Mouse (Mus musculus): Measurements from ENCODE around the gene Gm17019. TPM values are rescaled to one million over a fixed set of nuclear protein-coding genes. Genes with fewer than 3 reads are reported as not detected.
"Not testable (repeated sequence)": the region's sequence is repeated elsewhere in the genome, so short reads cannot be mapped to it uniquely, and the experiment has no call there.

Gm17019 gene
- polyA plus RNA-seq, 1 experiment from 2014 or later: not detected

DNA sequence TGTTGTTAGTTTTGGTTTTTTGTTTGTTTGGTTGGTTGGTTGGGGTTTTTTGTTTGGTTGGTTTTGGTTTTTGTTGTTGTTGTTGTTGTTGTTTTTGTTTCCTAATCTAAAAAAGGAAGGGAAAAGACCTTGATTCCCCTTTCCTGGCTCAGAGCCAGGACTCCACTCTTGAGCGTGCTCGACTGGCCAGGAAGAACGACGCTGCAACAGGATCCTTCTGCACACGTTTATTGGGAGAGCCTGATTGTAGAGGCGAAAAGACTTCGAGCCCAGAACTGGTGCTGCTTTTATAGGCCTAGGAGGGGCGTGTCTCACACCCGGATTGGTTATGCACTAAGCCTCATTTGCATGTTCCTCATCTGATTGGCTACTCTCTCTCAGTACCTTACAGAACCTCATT, 34.7 kb downstream of the Gm17019 start:
- H3K4me3 ChIP-seq (replicated peaks; ENCODE audit: low read length); H3K4me2 ChIP-seq (ENCODE audit: low read length); H3K27me3 ChIP-seq (replicated peaks; ENCODE audit: control insufficient read depth, insufficient read depth, low read length); H3K36me3 ChIP-seq (ENCODE audit: control insufficient read depth, insufficient read depth); H3K27ac ChIP-seq (ENCODE audit: low read length); H3K9ac ChIP-seq (replicated peaks; ENCODE audit: low read depth, low read length); H3K4me1 ChIP-seq (replicated peaks; ENCODE audit: control insufficient read depth, insufficient read depth, low read length); ATAC-seq: not testable (repeated sequence)
- 81% methylated on average over 9 of the region's 9 CpGs for WGBS
- H3K9me3 ChIP-seq (ENCODE audit: control insufficient read depth, low read length): peaks cover 20% of the 10 kb centered on the region

GRCm38 (mm10) chr5:14997556-14997955, 35.2 kb downstream of the Gm17019 start:
- not testable (repeated sequence) for H3K4me1 ChIP-seq (replicated peaks; ENCODE audit: control insufficient read depth, insufficient read depth, low read length); H3K4me2 ChIP-seq (ENCODE audit: low read length); H3K27me3 ChIP-seq (replicated peaks; ENCODE audit: control insufficient read depth, insufficient read depth, low read length); H3K9ac ChIP-seq (replicated peaks; ENCODE audit: low read depth, low read length); H3K4me3 ChIP-seq (replicated peaks; ENCODE audit: low read length); H3K27ac ChIP-seq (ENCODE audit: low read length); ATAC-seq; H3K36me3 ChIP-seq (ENCODE audit: control insufficient read depth, insufficient read depth)
- 88% methylated on average over 4 of the region's 4 CpGs for WGBS
- H3K9me3 ChIP-seq (ENCODE audit: control insufficient read depth, low read length): peaks cover 19% of the 10 kb centered on the region

GRCm38 (mm10) chr5:14996670-14997249, 36.0 kb downstream of the Gm17019 start:
- not testable (repeated sequence) for H3K9ac ChIP-seq (replicated peaks; ENCODE audit: low read depth, low read length); H3K27ac ChIP-seq (ENCODE audit: low read length); H3K4me3 ChIP-seq (replicated peaks; ENCODE audit: low read length); H3K36me3 ChIP-seq (ENCODE audit: control insufficient read depth, insufficient read depth); H3K27me3 ChIP-seq (replicated peaks; ENCODE audit: control insufficient read depth, insufficient read depth, low read length); H3K4me2 ChIP-seq (ENCODE audit: low read length); H3K4me1 ChIP-seq (replicated peaks; ENCODE audit: control insufficient read depth, insufficient read depth, low read length); ATAC-seq
- WGBS: 71% methylated on average over 6 of the region's 7 CpGs
- H3K9me3 ChIP-seq (ENCODE audit: control insufficient read depth, low read length): peaks cover 17% of the 10 kb centered on the region

GRCm38 (mm10) chr5:14994124-14994523, 38.7 kb downstream of the Gm17019 start:
- not testable (repeated sequence) for H3K4me1 ChIP-seq (replicated peaks; ENCODE audit: control insufficient read depth, insufficient read depth, low read length); H3K9ac ChIP-seq (replicated peaks; ENCODE audit: low read depth, low read length); ATAC-seq; H3K4me3 ChIP-seq (replicated peaks; ENCODE audit: low read length); H3K27me3 ChIP-seq (replicated peaks; ENCODE audit: control insufficient read depth, insufficient read depth, low read length); H3K27ac ChIP-seq (ENCODE audit: low read length); H3K36me3 ChIP-seq (ENCODE audit: control insufficient read depth, insufficient read depth); H3K4me2 ChIP-seq (ENCODE audit: low read length)
- WGBS: 90% methylated on average over 6 of the region's 6 CpGs
- peaks cover 18% of the 10 kb centered on the region for H3K9me3 ChIP-seq (ENCODE audit: control insufficient read depth, low read length)

- not testable (repeated sequence) for H3K9me3 ChIP-seq (ENCODE audit: control insufficient read depth, low read length); H3K9ac ChIP-seq (replicated peaks; ENCODE audit: low read depth, low read length); H3K36me3 ChIP-seq (ENCODE audit: control insufficient read depth, insufficient read depth); H3K4me2 ChIP-seq (ENCODE audit: low read length); H3K4me3 ChIP-seq (replicated peaks; ENCODE audit: low read length); H3K27ac ChIP-seq (ENCODE audit: low read length); H3K27me3 ChIP-seq (replicated peaks; ENCODE audit: control insufficient read depth, insufficient read depth, low read length); ATAC-seq; H3K4me1 ChIP-seq (replicated peaks; ENCODE audit: control insufficient read depth, insufficient read depth, low read length)
- 80% methylated on average over 7 of the region's 8 CpGs for WGBS
Measured at GRCm38 (mm10) chr5:14990375-14991158, 42.2 kb downstream of the Gm17019 start.

- not testable (repeated sequence) for H3K27ac ChIP-seq (ENCODE audit: low read length)
- 35% methylated on average over 5 of the region's 6 CpGs for WGBS
Measured at GRCm38 (mm10) chr5:14986649-14987387, 46.0 kb downstream of the Gm17019 start.

More at GRCm38 (mm10) chr5:14986649-14987387, 46.0 kb downstream of the Gm17019 start:
- H3K27me3 ChIP-seq (replicated peaks; ENCODE audit: control insufficient read depth, insufficient read depth, low read length); H3K9me3 ChIP-seq (ENCODE audit: control insufficient read depth, low read length); H3K4me2 ChIP-seq (ENCODE audit: low read length); H3K4me1 ChIP-seq (replicated peaks; ENCODE audit: control insufficient read depth, insufficient read depth, low read length); ATAC-seq; H3K36me3 ChIP-seq (ENCODE audit: control insufficient read depth, insufficient read depth); H3K9ac ChIP-seq (replicated peaks; ENCODE audit: low read depth, low read length); H3K4me3 ChIP-seq (replicated peaks; ENCODE audit: low read length): not testable (repeated sequence)

Other genes starting within 250 kb of the Gm17019 start
- not detected in 2 replicates for gene Gm9758, start 118.1 kb downstream of the Gm17019 start, polyA plus RNA-seq (2015; fragmentation: Nextera tagmentation; extraction: Ambion mirVana)
- gene Speer4e, start 94.6 kb downstream of the Gm17019 start, polyA plus RNA-seq (2015; fragmentation: Nextera tagmentation; extraction: Ambion mirVana): not detected in 2 replicates
- not detected in 2 replicates for gene Gm10354, start 54.1 kb downstream of the Gm17019 start, polyA plus RNA-seq (2015; fragmentation: Nextera tagmentation; extraction: Ambion mirVana)